Mouse (Mus musculus): ENCODE data around the gene D10Wsu102e. TPM values are rescaled to one million over a fixed set of nuclear protein-coding genes. Genes with fewer than 3 reads are reported as not detected.

The D10Wsu102e gene
- polyA plus RNA-seq, 1 experiment from 2014 or later = 0.20 TPM

- Histone ChIP-seq H3K4me2 (replicated peaks; ENCODE audit: low read depth, low read length) (no peak overlapping the region), H3K9ac (replicated peaks; ENCODE audit: low read depth) (no peak overlapping the region), H3K36me3 (ENCODE audit: insufficient read depth, low read length) (no peaks in the 10 kb centered on the region), H3K27me3 (replicated peaks; ENCODE audit: insufficient read depth, low read length) (no peaks in the 10 kb centered on the region), H3K4me1 (ENCODE audit: insufficient read depth, low read depth, low read length) (no peaks in the 10 kb centered on the region), H3K27ac (ENCODE audit: low read length) (no peak overlapping the region), H3K4me3 (ENCODE audit: low read depth, low read length) (no peak overlapping the region), H3K9me3 (ENCODE audit: low read length) (no peaks in the 10 kb centered on the region)
- TF ChIP-seq CTCF (IDR thresholded peaks at IDR 0.05) = no peak
- TF ChIP-seq EP300 (IDR thresholded peaks at IDR 0.05) = no peak
- 94% methylated on average over 2 of the region's 2 CpGs for WGBS
- DNase-seq (ENCODE audit: low spot score) = no peak
- ATAC-seq = no peak; the same call in 1 of the 2 replicates
Measured at GRCm38 (mm10) chr10:83380501-83380900, 20.5 kb downstream of the D10Wsu102e start.

- H3K4me2 ChIP-seq (replicated peaks; ENCODE audit: low read depth, low read length) = no peak overlapping the region
- no peaks in the 10 kb centered on the region for H3K36me3 ChIP-seq (ENCODE audit: insufficient read depth, low read length)
- WGBS = 73% methylated on average over 4 of the region's 4 CpGs
- no peak overlapping the region for H3K9ac ChIP-seq (replicated peaks; ENCODE audit: low read depth)
- H3K9me3 ChIP-seq (ENCODE audit: low read length) = no peaks in the 10 kb centered on the region
- H3K4me1 ChIP-seq (ENCODE audit: insufficient read depth, low read depth, low read length) = no peaks in the 10 kb centered on the region
- ATAC-seq (no peak), DNase-seq (ENCODE audit: low spot score) (no peak)
- no peak overlapping the region for H3K4me3 ChIP-seq (ENCODE audit: low read depth, low read length)
- no peaks in the 10 kb centered on the region for H3K27me3 ChIP-seq (replicated peaks; ENCODE audit: insufficient read depth, low read length)
- H3K27ac ChIP-seq (ENCODE audit: low read length) = no peak overlapping the region
- TF ChIP-seq CTCF (IDR thresholded peaks at IDR 0.05) (no peak), EP300 (IDR thresholded peaks at IDR 0.05) (no peak)
Measured at GRCm38 (mm10) chr10:83382528-83382927, 22.5 kb downstream of the D10Wsu102e start.

GRCm38 (mm10) chr10:83382988-83383387, 23.0 kb downstream of the D10Wsu102e start:
- ATAC-seq (no peak), DNase-seq (ENCODE audit: low spot score) (no peak)
- Histone ChIP-seq H3K27me3 (replicated peaks; ENCODE audit: insufficient read depth, low read length) (no peaks in the 10 kb centered on the region), H3K4me1 (ENCODE audit: insufficient read depth, low read depth, low read length) (no peaks in the 10 kb centered on the region), H3K36me3 (ENCODE audit: insufficient read depth, low read length) (no peaks in the 10 kb centered on the region), H3K27ac (ENCODE audit: low read length) (no peak overlapping the region), H3K9ac (replicated peaks; ENCODE audit: low read depth) (no peak overlapping the region), H3K4me3 (ENCODE audit: low read depth, low read length) (no peak overlapping the region), H3K9me3 (ENCODE audit: low read length) (no peaks in the 10 kb centered on the region), H3K4me2 (replicated peaks; ENCODE audit: low read depth, low read length) (no peak overlapping the region)
- WGBS = 63% methylated on average over 2 of the region's 2 CpGs
- TF ChIP-seq EP300 (IDR thresholded peaks at IDR 0.05) (no peak), CTCF (IDR thresholded peaks at IDR 0.05) (no peak)

- H3K9ac ChIP-seq (replicated peaks; ENCODE audit: low read depth) = no peak overlapping the region
- TF ChIP-seq EP300 (IDR thresholded peaks at IDR 0.05) (no peak), CTCF (IDR thresholded peaks at IDR 0.05) (no peak)
- WGBS = 81% methylated on average over 13 of the region's 13 CpGs
Measured at GRCm38 (mm10) chr10:83383863-83384262, 23.8 kb downstream of the D10Wsu102e start.

GRCm38 (mm10) chr10:83384456-83385215, 24.6 kb downstream of the D10Wsu102e start:
- no peaks in the 10 kb centered on the region for H3K36me3 ChIP-seq (ENCODE audit: insufficient read depth, low read length)
- no peak overlapping the region for H3K9ac ChIP-seq (replicated peaks; ENCODE audit: low read depth)
- ATAC-seq (no peak), DNase-seq (ENCODE audit: low spot score) (no peak)
- no peak overlapping the region for H3K4me2 ChIP-seq (replicated peaks; ENCODE audit: low read depth, low read length)
- no peak overlapping the region for H3K4me3 ChIP-seq (ENCODE audit: low read depth, low read length)
- WGBS = 87% methylated on average over 8 of the region's 8 CpGs
- TF ChIP-seq EP300 (IDR thresholded peaks at IDR 0.05) = no peak
- H3K4me1 ChIP-seq (ENCODE audit: insufficient read depth, low read depth, low read length) = no peaks in the 10 kb centered on the region
- H3K27me3 ChIP-seq (replicated peaks; ENCODE audit: insufficient read depth, low read length) = no peaks in the 10 kb centered on the region
- no peak overlapping the region for H3K27ac ChIP-seq (ENCODE audit: low read length)
- H3K9me3 ChIP-seq (ENCODE audit: low read length) = no peaks in the 10 kb centered on the region

More at GRCm38 (mm10) chr10:83383863-83384262, 23.8 kb downstream of the D10Wsu102e start:
- DNase-seq (ENCODE audit: low spot score) (no peak), ATAC-seq (no peak)
- Histone ChIP-seq H3K27ac (ENCODE audit: low read length) (no peak overlapping the region), H3K36me3 (ENCODE audit: insufficient read depth, low read length) (no peaks in the 10 kb centered on the region), H3K4me1 (ENCODE audit: insufficient read depth, low read depth, low read length) (no peaks in the 10 kb centered on the region), H3K4me2 (replicated peaks; ENCODE audit: low read depth, low read length) (no peak overlapping the region), H3K27me3 (replicated peaks; ENCODE audit: insufficient read depth, low read length) (no peaks in the 10 kb centered on the region), H3K4me3 (ENCODE audit: low read depth, low read length) (no peak overlapping the region), H3K9me3 (ENCODE audit: low read length) (no peaks in the 10 kb centered on the region)

GRCm38 (mm10) chr10:83385330-83385910, 25.4 kb downstream of the D10Wsu102e start:
- WGBS = 94% methylated on average over 7 of the region's 7 CpGs
- no peak overlapping the region for H3K4me3 ChIP-seq (ENCODE audit: low read depth, low read length)
- H3K36me3 ChIP-seq (ENCODE audit: insufficient read depth, low read length) = no peaks in the 10 kb centered on the region
- no peak for ATAC-seq
- TF ChIP-seq CTCF (IDR thresholded peaks at IDR 0.05) (no peak), EP300 (IDR thresholded peaks at IDR 0.05) (no peak)
- H3K27ac ChIP-seq (ENCODE audit: low read length) = no peak overlapping the region
- H3K9me3 ChIP-seq (ENCODE audit: low read length) = no peaks in the 10 kb centered on the region
- H3K4me1 ChIP-seq (ENCODE audit: insufficient read depth, low read depth, low read length) = no peaks in the 10 kb centered on the region
- H3K27me3 ChIP-seq (replicated peaks; ENCODE audit: insufficient read depth, low read length) = no peaks in the 10 kb centered on the region
- H3K9ac ChIP-seq (replicated peaks; ENCODE audit: low read depth) = no peak overlapping the region
- no peak overlapping the region for H3K4me2 ChIP-seq (replicated peaks; ENCODE audit: low read depth, low read length)
- DNase-seq (ENCODE audit: low spot score) = no peak

All from lung, postnatal 0 days (tissue).